Mouse (Mus musculus): ENCODE measurements around the gene Gm14322. TPM values are rescaled to one million over a fixed set of nuclear protein-coding genes. Genes with fewer than 3 reads are reported as not detected.
"Not testable (repeated sequence)": the region's sequence is repeated elsewhere in the genome, so short reads cannot be mapped to it uniquely, and the experiment has no call there.

Gene Gm14322
- polyA plus RNA-seq (2014; fragmentation: Nextera tagmentation; extraction: Ambion mirVana), result 5.0 and 5.3 TPM in 2 replicates

GRCm38 (mm10) chr2:177758941-177759558, at the start of gene Gm14322:
Gene Gm14322, plus strand, starts transcription at chr2:177759288.
- not testable (repeated sequence) for H3K36me3 ChIP-seq (ENCODE audit: control insufficient read depth, insufficient read depth, low read length); H3K4me1 ChIP-seq (ENCODE audit: control insufficient read depth in 2 of 2, insufficient read depth in 2 of 2, low read length in 2 of 2); H3K27ac ChIP-seq (replicated peaks in 1 of 2; ENCODE audit: control insufficient read depth in 1 of 2, insufficient read depth in 1 of 2, low read depth in 2 of 2, low read length in 2 of 2); H3K9ac ChIP-seq (ENCODE audit: low read length); H3K27me3 ChIP-seq (ENCODE audit: control insufficient read depth, insufficient read depth, low read length); ATAC-seq (ENCODE audit: insufficient number of reproducible peaks, insufficient read depth, low FRiP score, low read depth); H3K9me3 ChIP-seq (ENCODE audit: control insufficient read depth, low read length)
- peak within 1 kb of the TSS; percentile 41 for H3K4me2 ChIP-seq (ENCODE audit: low read length)
- 18% methylated on average over 8 of the region's 9 CpGs for WGBS
- H3K4me3 ChIP-seq (ENCODE audit: control insufficient read depth in 1 of 2, insufficient read depth in 1 of 2, low read depth in 1 of 2, low read length in 2 of 2), result peak within 1 kb of the TSS; percentile 33 to 51

- H3K4me2 ChIP-seq (ENCODE audit: low read length); H3K4me3 ChIP-seq (ENCODE audit: control insufficient read depth in 1 of 2, insufficient read depth in 1 of 2, low read depth in 1 of 2, low read length in 2 of 2); H3K27me3 ChIP-seq (ENCODE audit: control insufficient read depth, insufficient read depth, low read length); H3K9me3 ChIP-seq (ENCODE audit: control insufficient read depth, low read length); H3K4me1 ChIP-seq (ENCODE audit: control insufficient read depth in 2 of 2, insufficient read depth in 2 of 2, low read length in 2 of 2); ATAC-seq (ENCODE audit: insufficient number of reproducible peaks, insufficient read depth, low FRiP score, low read depth); H3K27ac ChIP-seq (replicated peaks in 1 of 2; ENCODE audit: control insufficient read depth in 1 of 2, insufficient read depth in 1 of 2, low read depth in 2 of 2, low read length in 2 of 2); H3K36me3 ChIP-seq (ENCODE audit: control insufficient read depth, insufficient read depth, low read length); H3K9ac ChIP-seq (ENCODE audit: low read length): not testable (repeated sequence)
- 58% methylated on average over 4 of the region's 10 CpGs for WGBS
Measured at GRCm38 (mm10) chr2:177741487-177741886, 17.6 kb upstream of the Gm14322 start.

GRCm38 (mm10) chr2:177787351-177787750, 28.3 kb downstream of the Gm14322 start:
- not testable (repeated sequence) for H3K4me1 ChIP-seq (ENCODE audit: control insufficient read depth in 2 of 2, insufficient read depth in 2 of 2, low read length in 2 of 2); H3K9ac ChIP-seq (ENCODE audit: low read length); H3K27me3 ChIP-seq (ENCODE audit: control insufficient read depth, insufficient read depth, low read length); H3K4me3 ChIP-seq (ENCODE audit: control insufficient read depth in 1 of 2, insufficient read depth in 1 of 2, low read depth in 1 of 2, low read length in 2 of 2); H3K36me3 ChIP-seq (ENCODE audit: control insufficient read depth, insufficient read depth, low read length); H3K4me2 ChIP-seq (ENCODE audit: low read length); H3K9me3 ChIP-seq (ENCODE audit: control insufficient read depth, low read length); ATAC-seq (ENCODE audit: insufficient number of reproducible peaks, insufficient read depth, low FRiP score, low read depth); H3K27ac ChIP-seq (replicated peaks in 1 of 2; ENCODE audit: control insufficient read depth in 1 of 2, insufficient read depth in 1 of 2, low read depth in 2 of 2, low read length in 2 of 2)
- WGBS, result 60% methylated on average over 1 of the region's 1 CpGs

GRCm38 (mm10) chr2:177806170-177806569, 47.1 kb downstream of the Gm14322 start:
- not testable (repeated sequence) for H3K4me2 ChIP-seq (ENCODE audit: low read length)

More at GRCm38 (mm10) chr2:177806170-177806569, 47.1 kb downstream of the Gm14322 start:
- not testable (repeated sequence) for ATAC-seq (ENCODE audit: insufficient number of reproducible peaks, insufficient read depth, low FRiP score, low read depth); H3K27me3 ChIP-seq (ENCODE audit: control insufficient read depth, insufficient read depth, low read length); H3K27ac ChIP-seq (replicated peaks in 1 of 2; ENCODE audit: control insufficient read depth in 1 of 2, insufficient read depth in 1 of 2, low read depth in 2 of 2, low read length in 2 of 2); H3K4me3 ChIP-seq (ENCODE audit: control insufficient read depth in 1 of 2, insufficient read depth in 1 of 2, low read depth in 1 of 2, low read length in 2 of 2); H3K4me1 ChIP-seq (ENCODE audit: control insufficient read depth in 2 of 2, insufficient read depth in 2 of 2, low read length in 2 of 2); H3K36me3 ChIP-seq (ENCODE audit: control insufficient read depth, insufficient read depth, low read length); H3K9ac ChIP-seq (ENCODE audit: low read length); H3K9me3 ChIP-seq (ENCODE audit: control insufficient read depth, low read length)
- no CpG with 5 or more reads among the region's 2 CpGs for WGBS

Other genes with a start within 250 kb of the Gm14322 start
- not detected in 2 replicates for gene Gm14406, start 181.1 kb upstream of the Gm14322 start, polyA plus RNA-seq (2014; fragmentation: Nextera tagmentation; extraction: Ambion mirVana)
- gene Gm14325, start 81.0 kb downstream of the Gm14322 start, polyA plus RNA-seq (2014; fragmentation: Nextera tagmentation; extraction: Ambion mirVana), result 29.4 and 46.1 TPM in 2 replicates
- 3.6 and 6.0 TPM in 2 replicates for gene Gm14327, start 137.8 kb downstream of the Gm14322 start, polyA plus RNA-seq (2014; fragmentation: Nextera tagmentation; extraction: Ambion mirVana)
- gene Zfp972, start 166.3 kb downstream of the Gm14322 start, polyA plus RNA-seq (2014; fragmentation: Nextera tagmentation; extraction: Ambion mirVana), result not detected in 2 replicates
- gene Gm14326, start 198.0 kb downstream of the Gm14322 start, polyA plus RNA-seq (2014; fragmentation: Nextera tagmentation; extraction: Ambion mirVana), result 27.9 TPM in 2 replicates

Data from heart, embryonic 14.5 days (tissue).